9 mouse cellular contexts compared by ENCODE assay signal in genomic region chrX:73921285-73921822, GRCm38 (mm10). TPM values are rescaled to one million over a fixed set of nuclear protein-coding genes. Genes with fewer than 3 reads are reported as not detected.
DNase-seq lines count a peak whose midpoint lies in the region; ATAC-seq and TF ChIP-seq lines count a peak whose summit lies in the region.
"Had no signal": no experiment of that assay in that cellular context is flagged by ENCODE, and none has a peak within 500 bp of the region (broad histone marks: within the 10 kb centered on the region; RNA-seq: fewer than 3 reads in every experiment).

No protein-coding gene starts in this region.

- peak; percentile 9 for DNase-seq in embryo, embryonic 10 days (ENCODE audit: low spot score)
- no peak for DNase-seq in embryo, embryonic 9.5 days (ENCODE audit: extremely low spot score)
- DNase-seq in spleen, adult 2 months (ENCODE audit: low read depth in 1 of 2, low spot score in 2 of 2): no peak
- no peak for DNase-seq in spleen, adult 12 weeks (ENCODE audit: low spot score)
- DNase-seq in intestine, embryonic 14.5 days (ENCODE audit: low spot score): peak; percentile 58
- DNase-seq in midbrain, postnatal 0 days (ENCODE audit: low spot score): no peak
- DNase-seq in cerebellum, postnatal 25 days: no peak
- DNase-seq in left cerebral cortex, postnatal 10 days (ENCODE audit: extremely low spot score in 1 of 2, low spot score in 2 of 2): no peak

- peak overlapping the region; percentile 75 for H3K27ac ChIP-seq in spleen, adult 2 months (ENCODE audit: insufficient read depth, low read length)
- peak overlapping the region; percentile 73 for H3K27ac ChIP-seq in intestine, embryonic 14.5 days (ENCODE audit: low read depth)
- peak overlapping the region; percentile 65 for H3K27ac ChIP-seq in midbrain, postnatal 0 days (ENCODE audit: low read depth, low read length)

- H3K36me3 ChIP-seq in spleen, adult 2 months (ENCODE audit: control insufficient read depth, insufficient read depth, low read length): peaks cover 6% of the 10 kb centered on the region
- H3K36me3 ChIP-seq in intestine, embryonic 14.5 days (ENCODE audit: control insufficient read depth, insufficient read depth, low read length): peaks cover 23% of the 10 kb centered on the region
- peaks cover 6% of the 10 kb centered on the region for H3K36me3 ChIP-seq in midbrain, postnatal 0 days (ENCODE audit: insufficient read depth, low read length)

- no peaks in the 10 kb centered on the region for H3K27me3 ChIP-seq in spleen, adult 2 months (ENCODE audit: control insufficient read depth, insufficient read depth, low read length)
- 0 out of 2 replicates have a peak, but pooled peaks cover 3% of the 10 kb centered on the region for H3K27me3 ChIP-seq in intestine, embryonic 14.5 days (replicated peaks; ENCODE audit: control insufficient read depth, insufficient read depth, low read length)
- no peaks in the 10 kb centered on the region for H3K27me3 ChIP-seq in midbrain, postnatal 0 days (ENCODE audit: insufficient read depth, low read length)

- H3K9ac ChIP-seq in intestine, embryonic 14.5 days (ENCODE audit: low read length): peak overlapping the region; percentile 63
- H3K9ac ChIP-seq in midbrain, postnatal 0 days (replicated peaks; ENCODE audit: low read length, poor library complexity, severe bottlenecking): peak overlapping the region; percentile 59

- H3K4me2 ChIP-seq in intestine, embryonic 14.5 days (ENCODE audit: low read length): peak overlapping the region; percentile 61
- H3K4me2 ChIP-seq in midbrain, postnatal 0 days (ENCODE audit: low read depth, low read length, poor library complexity, severe bottlenecking): peak overlapping the region; percentile 58

- intact Hi-C loops in left cerebral cortex, postnatal 10 days (cut with DNase I): no loop called here

- 27% methylated on average over 34 of the region's 34 CpGs for WGBS in spleen, adult 2 months
- 13% methylated on average over 28 of the region's 34 CpGs for WGBS in intestine, embryonic 14.5 days
- 17% methylated on average over 34 of the region's 34 CpGs for WGBS in midbrain, postnatal 0 days

- H3K4me3 ChIP-seq in spleen, adult 2 months (ENCODE audit: extremely low read depth, insufficient read depth, insufficient read length): peak overlapping the region; percentile 87
- H3K4me3 ChIP-seq in intestine, embryonic 14.5 days (ENCODE audit: low read depth, low read length): peak overlapping the region; percentile 56
- peak overlapping the region; percentile 53 for H3K4me3 ChIP-seq in midbrain, postnatal 0 days (ENCODE audit: low read depth, low read length)

- peak; percentile 30; the same call in 1 of the 2 replicates for ATAC-seq in intestine, embryonic 14.5 days (replicated peaks; ENCODE audit: low FRiP score, low TSS enrichment, low read depth)
- ATAC-seq in midbrain, postnatal 0 days (ENCODE audit: low FRiP score): peak; percentile 32

- TF ChIP-seq CTCF in spleen, adult 2 months (IDR thresholded peaks at IDR 0.05; ENCODE audit: extremely low read depth, insufficient read depth, insufficient read length, insufficient replicate concordance): no peak
- no peak for TF ChIP-seq CTCF in midbrain, postnatal 0 days (IDR thresholded peaks at IDR 0.05)

- no peaks in the 10 kb centered on the region for H3K9me3 ChIP-seq in intestine, embryonic 14.5 days (ENCODE audit: control insufficient read depth, low read length)
- no peaks in the 10 kb centered on the region for H3K9me3 ChIP-seq in midbrain, postnatal 0 days (ENCODE audit: low read length)

- no peaks in the 10 kb centered on the region for H3K4me1 ChIP-seq in spleen, adult 2 months (ENCODE audit: control insufficient read depth, insufficient read depth, insufficient read length)
- H3K4me1 ChIP-seq in intestine, embryonic 14.5 days (replicated peaks; ENCODE audit: control insufficient read depth, insufficient read depth, low read length): no peaks in the 10 kb centered on the region
- H3K4me1 ChIP-seq in midbrain, postnatal 0 days (ENCODE audit: insufficient read depth, low read length): no peaks in the 10 kb centered on the region

- TF ChIP-seq POLR2A in spleen, adult 2 months (IDR thresholded peaks at IDR 0.05; ENCODE audit: low read depth, low read length): no peak

RNA-seq across cellular contexts. Expression of gene Arhgap4, which starts 0.3 kb away (rescaled TPM):
- 289 and 344 TPM in 2 replicates for polyA plus RNA-seq in spleen, adult 2 months (2012; rRNA removed)
- polyA plus RNA-seq in intestine, embryonic 14.5 days (2014; fragmentation: Nextera tagmentation; extraction: Ambion mirVana): 4.1 and 4.3 TPM in 2 replicates
- 4.8 and 5.6 TPM in 2 replicates for total RNA-seq in midbrain, postnatal 0 days (2014; rRNA removed)
- 1.3 and 1.4 TPM in 2 replicates for polyA plus RNA-seq in midbrain, postnatal 0 days (2015; fragmentation: Nextera tagmentation; extraction: Ambion mirVana)
- total RNA-seq in left cerebral cortex, postnatal 10 days (2021): 1 to 10 TPM; 5.3 to 5.4 TPM

RNA-seq across cellular contexts. Expression of gene Naa10, which starts 0.4 kb away (rescaled TPM):
- 36.8 and 42.8 TPM in 2 replicates for polyA plus RNA-seq in spleen, adult 2 months (2012; rRNA removed)
- 155 and 169 TPM in 2 replicates for polyA plus RNA-seq in intestine, embryonic 14.5 days (2014; fragmentation: Nextera tagmentation; extraction: Ambion mirVana)
- total RNA-seq in midbrain, postnatal 0 days (2014; rRNA removed): 47.7 and 83.0 TPM in 2 replicates
- 77.5 and 81.8 TPM in 2 replicates for polyA plus RNA-seq in midbrain, postnatal 0 days (2015; fragmentation: Nextera tagmentation; extraction: Ambion mirVana)
- total RNA-seq in left cerebral cortex, postnatal 10 days (2021): 10 to 100 TPM; 56.9 to 60.6 TPM

RNA-seq across cellular contexts. Expression of gene Renbp, which starts 9.3 kb away (rescaled TPM):
- 13.3 and 17.9 TPM in 2 replicates for polyA plus RNA-seq in spleen, adult 2 months (2012; rRNA removed)
- 59.3 and 63.8 TPM in 2 replicates for polyA plus RNA-seq in intestine, embryonic 14.5 days (2014; fragmentation: Nextera tagmentation; extraction: Ambion mirVana)
- total RNA-seq in midbrain, postnatal 0 days (2014; rRNA removed): 3.3 and 8.8 TPM in 2 replicates
- 10.3 and 12.5 TPM in 2 replicates for polyA plus RNA-seq in midbrain, postnatal 0 days (2015; fragmentation: Nextera tagmentation; extraction: Ambion mirVana)
- 1 to 10 TPM; 3.1 to 5.1 TPM for total RNA-seq in left cerebral cortex, postnatal 10 days (2021)

RNA-seq across cellular contexts. Expression of gene L1cam, which starts 25.4 kb away (rescaled TPM):
- 4.4 and 5.5 TPM in 2 replicates for polyA plus RNA-seq in spleen, adult 2 months (2012; rRNA removed)
- polyA plus RNA-seq in intestine, embryonic 14.5 days (2014; fragmentation: Nextera tagmentation; extraction: Ambion mirVana): 15.1 and 18.0 TPM in 2 replicates
- 292 and 296 TPM in 2 replicates for total RNA-seq in midbrain, postnatal 0 days (2014; rRNA removed)
- 113 and 116 TPM in 2 replicates for polyA plus RNA-seq in midbrain, postnatal 0 days (2015; fragmentation: Nextera tagmentation; extraction: Ambion mirVana)
- total RNA-seq in left cerebral cortex, postnatal 10 days (2021): 100 to 1,000 TPM; 414 to 459 TPM

RNA-seq across cellular contexts. Expression of gene Avpr2, which starts 29.5 kb away (rescaled TPM):
- polyA plus RNA-seq in spleen, adult 2 months (2012; rRNA removed): 0.05 and 0.07 TPM in 2 replicates
- 0.12 TPM in 1 of 2 replicates, not detected in the other for polyA plus RNA-seq in intestine, embryonic 14.5 days (2014; fragmentation: Nextera tagmentation; extraction: Ambion mirVana)
- total RNA-seq in midbrain, postnatal 0 days (2014; rRNA removed): not detected in 2 replicates
- polyA plus RNA-seq in midbrain, postnatal 0 days (2015; fragmentation: Nextera tagmentation; extraction: Ambion mirVana): 0.06 TPM in 1 of 2 replicates, not detected in the other
- not detected for total RNA-seq in left cerebral cortex, postnatal 10 days (2021)
- polyA plus RNA-seq: frontal cortex, adult 2 months had no signal

Comparison
In these comparisons a context has a peak if more than half of its experiments do, and no peak if none do; other contexts are left out.
1. DNase-seq: peak in embryo, embryonic 10 days (single experiment) and intestine, embryonic 14.5 days (single experiment); none in embryo, embryonic 9.5 days (single experiment), spleen, adult 2 months (0 of 2), spleen, adult 12 weeks (single experiment), midbrain, postnatal 0 days (single experiment), cerebellum, postnatal 25 days (0 of 2) and left cerebral cortex, postnatal 10 days (0 of 2).
2. RNA of gene Arhgap4, which starts 0.3 kb away (polyA plus RNA-seq): 289 to 344 TPM in spleen, adult 2 months; 4.1 to 4.3 TPM in intestine, embryonic 14.5 days and 1.3 to 1.4 TPM in midbrain, postnatal 0 days; every median in the first group is over 10 times any median in the second.
3. Peak in every context shown above with its lines, with median percentiles within 50 percentile points of each other: H3K27ac ChIP-seq and H3K4me3 ChIP-seq.